ENCODE assay signal across 8 mouse cellular contexts in the genomic region with DNA sequence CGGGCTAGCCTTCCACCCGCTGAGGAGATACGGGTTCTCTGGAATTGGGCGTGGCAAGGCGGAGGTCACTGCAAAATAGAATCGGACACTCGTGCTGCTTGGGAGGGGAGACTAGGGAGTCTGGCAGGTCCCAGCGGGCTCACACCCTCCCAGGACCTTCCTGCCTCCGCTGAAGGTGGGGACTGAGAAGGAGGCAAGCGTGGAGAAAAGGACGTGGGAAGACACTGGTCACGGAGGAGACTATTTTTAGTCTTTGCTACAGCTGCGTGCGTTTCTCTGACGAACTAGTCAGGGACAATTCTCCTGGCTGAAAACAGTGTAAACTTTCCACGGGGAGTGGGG.
DNase-seq lines count a peak whose midpoint lies in the region; ATAC-seq and TF ChIP-seq lines count a peak whose summit lies in the region.

No protein-coding gene starts in this region.

- H3K36me3 ChIP-seq in megakaryocyte, embryonic 14.5 days (replicated peaks; ENCODE audit: low read length), result no peaks in the 10 kb centered on the region
- H3K36me3 ChIP-seq in embryonic facial prominence, embryonic 15.5 days, result no peaks in the 10 kb centered on the region
- no peaks in the 10 kb centered on the region for H3K36me3 ChIP-seq in intestine, postnatal 0 days (ENCODE audit: control insufficient read depth, insufficient read depth)
- no peaks in the 10 kb centered on the region for H3K36me3 ChIP-seq in neural tube, embryonic 15.5 days

- H3K4me2 ChIP-seq in embryonic facial prominence, embryonic 15.5 days (replicated peaks), result peak overlapping the region; percentile 58
- peak overlapping the region; percentile 68 for H3K4me2 ChIP-seq in intestine, postnatal 0 days (replicated peaks; ENCODE audit: low read depth)
- peak overlapping the region; percentile 68 for H3K4me2 ChIP-seq in neural tube, embryonic 15.5 days

- H3K9me3 ChIP-seq in megakaryocyte, embryonic 14.5 days, result no peaks in the 10 kb centered on the region
- no peaks in the 10 kb centered on the region for H3K9me3 ChIP-seq in embryonic facial prominence, embryonic 15.5 days (replicated peaks)
- H3K9me3 ChIP-seq in intestine, postnatal 0 days (ENCODE audit: control insufficient read depth), result no peaks in the 10 kb centered on the region
- H3K9me3 ChIP-seq in neural tube, embryonic 15.5 days (replicated peaks), result no peaks in the 10 kb centered on the region

- no peak for TF ChIP-seq CTCF in intestine, postnatal 0 days (IDR thresholded peaks at IDR 0.05; ENCODE audit: low read depth)

- no peak for ATAC-seq in megakaryocyte, adult 5-6 weeks (ENCODE audit: poor library complexity, severe bottlenecking)
- ATAC-seq in embryonic facial prominence, embryonic 15.5 days (ENCODE audit: insufficient number of reproducible peaks, low FRiP score, low TSS enrichment, low read depth), result no peak
- ATAC-seq in intestine, postnatal 0 days, result no peak
- peak; percentile 61 for ATAC-seq in neural tube, embryonic 15.5 days (ENCODE audit: low FRiP score)

- H3K4me3 ChIP-seq in megakaryocyte, embryonic 14.5 days (replicated peaks), result peak overlapping the region; percentile 91
- peak overlapping the region; percentile 37 for H3K4me3 ChIP-seq in embryonic facial prominence, embryonic 15.5 days (replicated peaks)
- H3K4me3 ChIP-seq in intestine, postnatal 0 days (ENCODE audit: low read depth, low read length), result peak overlapping the region; percentile 28
- peak overlapping the region; percentile 38 for H3K4me3 ChIP-seq in neural tube, embryonic 15.5 days (replicated peaks)

- no peak for DNase-seq in Muller cell, postnatal 12 days (ENCODE audit: inconsistent ontology term)
- no peak for DNase-seq in cerebellum, postnatal 14 days
- DNase-seq in thymus, postnatal 10 days (ENCODE audit: low spot score in 2 of 2), result no peak

- 13% methylated on average over 16 of the region's 16 CpGs for WGBS in embryonic facial prominence, embryonic 15.5 days
- WGBS in intestine, postnatal 0 days, result 13% methylated on average over 16 of the region's 16 CpGs
- 16% methylated on average over 16 of the region's 16 CpGs for WGBS in neural tube, embryonic 15.5 days

- H3K4me1 ChIP-seq in megakaryocyte, embryonic 14.5 days, result peaks cover 22% of the 10 kb centered on the region
- no peaks in the 10 kb centered on the region for H3K4me1 ChIP-seq in embryonic facial prominence, embryonic 15.5 days
- H3K4me1 ChIP-seq in intestine, postnatal 0 days (replicated peaks; ENCODE audit: control insufficient read depth, insufficient read depth, low read length), result no peaks in the 10 kb centered on the region
- H3K4me1 ChIP-seq in neural tube, embryonic 15.5 days, result no peaks in the 10 kb centered on the region

- H3K9ac ChIP-seq in embryonic facial prominence, embryonic 15.5 days, result no peak overlapping the region
- H3K9ac ChIP-seq in intestine, postnatal 0 days (ENCODE audit: low read depth, low read length), result 0 out of 2 replicates have a peak overlapping the region, but pooled peaks have one; percentile 17
- H3K9ac ChIP-seq in neural tube, embryonic 15.5 days (replicated peaks), result peak overlapping the region; percentile 42

- H3K27me3 ChIP-seq in megakaryocyte, embryonic 14.5 days (replicated peaks), result peaks cover 29% of the 10 kb centered on the region
- H3K27me3 ChIP-seq in embryonic facial prominence, embryonic 15.5 days, result no peaks in the 10 kb centered on the region; the same call in 1 of the 2 replicates
- no peaks in the 10 kb centered on the region for H3K27me3 ChIP-seq in intestine, postnatal 0 days (replicated peaks; ENCODE audit: control insufficient read depth, insufficient read depth, low read length)
- no peaks in the 10 kb centered on the region for H3K27me3 ChIP-seq in neural tube, embryonic 15.5 days (replicated peaks)

- no peak overlapping the region for H3K27ac ChIP-seq in embryonic facial prominence, embryonic 15.5 days (replicated peaks)
- H3K27ac ChIP-seq in intestine, postnatal 0 days (ENCODE audit: low read depth, low read length), result no peak overlapping the region
- H3K27ac ChIP-seq in neural tube, embryonic 15.5 days (replicated peaks), result no peak overlapping the region

Comparison
In these comparisons a context has a peak if more than half of its experiments do, and no peak if none do; other contexts are left out.
1. H3K4me3 ChIP-seq: peak in every context shown above with its lines; median percentile 91 in megakaryocyte, embryonic 14.5 days; 38 in neural tube, embryonic 15.5 days; 37 in embryonic facial prominence, embryonic 15.5 days; 28 in intestine, postnatal 0 days.